Mouse (Mus musculus) testis, adult 2 months (tissue): ENCODE measurements around the gene Zfp366.

Experiments
- CTCF ChIP-seq: fragments of 200-500 bp; IDR thresholded peaks from 2 replicates; pipeline ENCODE4 v1.5.1; 2012; ENCODE audit warnings: low read depth, mild to moderate bottlenecking, inconsistent platforms, low read length, moderate library complexity; ENCODE audit not compliant: control insufficient read depth, insufficient read depth, insufficient replicate concordance
- POLR2A ChIP-seq: fragments of 200-500 bp; IDR thresholded peaks from 2 replicates; pipeline ENCODE4 v1.6.1; 2012; ENCODE audit warnings: low read depth, mild to moderate bottlenecking, inconsistent platforms, low read length, moderate library complexity; ENCODE audit not compliant: control insufficient read depth

- TF ChIP-seq POLR2A, result no peak
- TF ChIP-seq CTCF, result no peak
Observed at GRCm38 (mm10) chr13:99285241-99285640, 100.6 kb downstream of the Zfp366 start.
